Mouse (Mus musculus): ENCODE measurements around the gene Dnajc7.

The Dnajc7 gene

GRCm38 (mm10) chr11:100580275-100580674 lies 39.7 kb downstream of the Dnajc7 start:
- no peak for DNase-seq (ENCODE audit: low read depth)

GRCm38 (mm10) chr11:100579116-100579799 lies 40.7 kb downstream of the Dnajc7 start:
- DNase-seq (ENCODE audit: low read depth): no peak

GRCm38 (mm10) chr11:100577852-100578599 lies 41.9 kb downstream of the Dnajc7 start:
- no peak for DNase-seq (ENCODE audit: low read depth)

GRCm38 (mm10) chr11:100576256-100576655 lies 43.7 kb downstream of the Dnajc7 start:
- no peak for DNase-seq (ENCODE audit: low read depth)

- no peak for DNase-seq (ENCODE audit: low read depth)
Observed at GRCm38 (mm10) chr11:100575484-100575855, 44.5 kb downstream of the Dnajc7 start.

- DNase-seq (ENCODE audit: low read depth): peak; percentile 44
Observed at GRCm38 (mm10) chr11:100574708-100575483, 45.1 kb downstream of the Dnajc7 start, which contains the start of gene Cnp. Gene Cnp (plus strand): TSS chr11:100574904.

- DNase-seq (ENCODE audit: low read depth): no peak
Observed at GRCm38 (mm10) chr11:100574188-100574587, 45.8 kb downstream of the Dnajc7 start.

- DNase-seq (ENCODE audit: low read depth): no peak
Observed at GRCm38 (mm10) chr11:100571202-100571567, 48.8 kb downstream of the Dnajc7 start.

- DNase-seq (ENCODE audit: low read depth): peak; percentile 88
Observed at GRCm38 (mm10) chr11:100570430-100571201, 49.4 kb downstream of the Dnajc7 start.

GRCm38 (mm10) chr11:100569789-100570188 lies 50.2 kb downstream of the Dnajc7 start:
- peak; percentile 78 for DNase-seq (ENCODE audit: low read depth)

- no peak for DNase-seq (ENCODE audit: low read depth)
Observed at GRCm38 (mm10) chr11:100568692-100569091, 51.3 kb downstream of the Dnajc7 start.

- DNase-seq (ENCODE audit: low read depth): no peak
Observed at GRCm38 (mm10) chr11:100567815-100568245, 52.1 kb downstream of the Dnajc7 start.

- no peak for DNase-seq (ENCODE audit: low read depth)
Observed at GRCm38 (mm10) chr11:100567229-100567628, 52.7 kb downstream of the Dnajc7 start.

GRCm38 (mm10) chr11:100564703-100565102 lies 55.3 kb downstream of the Dnajc7 start:
- no peak for DNase-seq (ENCODE audit: low read depth)

GRCm38 (mm10) chr11:100564297-100564696 lies 55.7 kb downstream of the Dnajc7 start:
- no peak for DNase-seq (ENCODE audit: low read depth)

GRCm38 (mm10) chr11:100561748-100562147 lies 58.2 kb downstream of the Dnajc7 start:
- DNase-seq (ENCODE audit: low read depth): peak; percentile 8

- no peak for DNase-seq (ENCODE audit: low read depth)
Observed at GRCm38 (mm10) chr11:100559476-100559875, 60.5 kb downstream of the Dnajc7 start.

- DNase-seq (ENCODE audit: low read depth): no peak
Observed at GRCm38 (mm10) chr11:100557563-100557962, 62.4 kb downstream of the Dnajc7 start.

- peak; percentile 85 for DNase-seq (ENCODE audit: low read depth)
Observed at GRCm38 (mm10) chr11:100555583-100555982, 64.4 kb downstream of the Dnajc7 start.

- DNase-seq (ENCODE audit: low read depth): no peak
Observed at GRCm38 (mm10) chr11:100552842-100553241, 67.1 kb downstream of the Dnajc7 start.

GRCm38 (mm10) chr11:100550101-100550500 lies 69.9 kb downstream of the Dnajc7 start:
- DNase-seq (ENCODE audit: low read depth): no peak

- no peak for DNase-seq (ENCODE audit: low read depth)
Observed at GRCm38 (mm10) chr11:100549466-100549865, 70.5 kb downstream of the Dnajc7 start.
